Mouse (Mus musculus) testis, adult 2 months (tissue): ENCODE data around the gene Prdx1.

Experiments used
- CTCF ChIP-seq: fragments of 200-500 bp; IDR thresholded peaks from 2 replicates; pipeline ENCODE4 v1.5.1; 2012; ENCODE audit warnings: low read depth, mild to moderate bottlenecking, inconsistent platforms, low read length, moderate library complexity; ENCODE audit not compliant: control insufficient read depth, insufficient read depth, insufficient replicate concordance
- POLR2A ChIP-seq: fragments of 200-500 bp; IDR thresholded peaks from 2 replicates; pipeline ENCODE4 v1.6.1; 2012; ENCODE audit warnings: low read depth, mild to moderate bottlenecking, inconsistent platforms, low read length, moderate library complexity; ENCODE audit not compliant: control insufficient read depth

DNA sequence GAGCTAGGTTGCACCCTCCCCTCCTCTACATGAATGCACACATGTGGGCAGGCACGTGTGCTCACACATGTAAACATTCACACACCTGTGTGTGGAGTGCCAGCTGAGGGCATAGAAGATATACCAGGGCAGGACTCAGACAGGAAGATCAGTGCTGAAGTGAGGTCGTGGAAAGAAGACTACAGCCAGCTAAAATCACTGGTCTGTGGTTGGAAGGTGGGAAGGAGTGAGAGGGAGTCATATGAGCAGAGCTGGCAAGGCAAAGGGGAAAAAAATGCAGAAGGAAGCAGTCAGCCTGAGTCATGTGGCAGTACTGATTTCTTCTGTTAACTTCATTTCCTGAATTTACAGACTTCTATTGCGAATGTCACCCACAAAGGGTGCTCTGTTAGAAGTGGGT lies 17.2 kb upstream of the Prdx1 start:
- TF ChIP-seq CTCF (no peak), POLR2A (no peak)
